In genomic region chr1:37341914-37342313, GRCm38 (mm10) we compare ENCODE assay signal across 9 mouse cellular contexts. TPM values are rescaled to one million over a fixed set of nuclear protein-coding genes. Genes with fewer than 3 reads are reported as not detected.
DNase-seq lines count a peak whose midpoint lies in the region; ATAC-seq and TF ChIP-seq lines count a peak whose summit lies in the region.
"Had no signal": no experiment of that assay in that cellular context is flagged by ENCODE, and none has a peak within 500 bp of the region (broad histone marks: within the 10 kb centered on the region; RNA-seq: fewer than 3 reads in every experiment).

No protein-coding gene starts in this region.

- ATAC-seq in heart, embryonic 11.5 days (replicated peaks; ENCODE audit: insufficient number of reproducible peaks, low FRiP score, low TSS enrichment) = no peak
- peak; percentile 72 for ATAC-seq in liver, embryonic 14.5 days (ENCODE audit: insufficient read depth)
- ATAC-seq in inflammation-experienced regulatory T-cells, adult 6 months = no peak
- ATAC-seq in granulocyte monocyte progenitor cell, adult 5-6 weeks (replicated peaks; ENCODE audit: poor library complexity, severe bottlenecking) = no peak
- ATAC-seq: forebrain, embryonic 15.5 days had no signal

- 53% methylated on average over 4 of the region's 4 CpGs for WGBS in heart, adult 2 months
- 46% methylated on average over 4 of the region's 4 CpGs for WGBS in heart, embryonic 11.5 days (ENCODE audit: insufficient replicate concordance)
- 52% methylated on average over 4 of the region's 4 CpGs for WGBS in liver, embryonic 14.5 days (ENCODE audit: insufficient replicate concordance)

- 0 out of 2 replicates have a peak, but pooled peaks have one; percentile 40 for TF ChIP-seq EP300 in heart, adult 2 months (IDR thresholded peaks at IDR 0.05; ENCODE audit: insufficient read depth, low read depth, low read length)
- no peak for TF ChIP-seq EP300 in liver, embryonic 14.5 days (IDR thresholded peaks at IDR 0.05; ENCODE audit: low read depth)

- H3K9ac ChIP-seq in heart, adult 2 months (ENCODE audit: low read depth, low read length) = no peak overlapping the region
- H3K9ac ChIP-seq in heart, embryonic 11.5 days (ENCODE audit: low read depth, low read length) = no peak overlapping the region
- H3K9ac ChIP-seq in liver, embryonic 14.5 days (replicated peaks) = no peak overlapping the region
- H3K9ac ChIP-seq: forebrain, embryonic 15.5 days had no signal

- peaks cover 1% of the 10 kb centered on the region; the same call in 1 of the 2 replicates for H3K79me2 ChIP-seq in heart, adult 2 months (replicated peaks; ENCODE audit: control insufficient read depth, insufficient read depth, low read length)

- H3K9me3 ChIP-seq in heart, embryonic 11.5 days (replicated peaks; ENCODE audit: control insufficient read depth, low read length) = no peaks in the 10 kb centered on the region
- H3K9me3 ChIP-seq in liver, embryonic 14.5 days (ENCODE audit: control insufficient read depth, low read length) = no peaks in the 10 kb centered on the region
- H3K9me3 ChIP-seq: forebrain, embryonic 15.5 days had no signal

- H3K27me3 ChIP-seq in heart, adult 2 months (ENCODE audit: control insufficient read depth, insufficient read depth, low read length) = no peaks in the 10 kb centered on the region
- H3K27me3 ChIP-seq in heart, embryonic 11.5 days (ENCODE audit: control insufficient read depth, insufficient read depth, low read length) = no peaks in the 10 kb centered on the region
- H3K27me3 ChIP-seq in liver, embryonic 14.5 days (ENCODE audit: control insufficient read depth, insufficient read depth, low read length) = no peaks in the 10 kb centered on the region
- H3K27me3 ChIP-seq: forebrain, embryonic 15.5 days had no signal

- no peaks in the 10 kb centered on the region for H3K36me3 ChIP-seq in heart, adult 2 months (ENCODE audit: control insufficient read depth, insufficient read depth, low read length)
- H3K36me3 ChIP-seq in heart, embryonic 11.5 days (ENCODE audit: control insufficient read depth, insufficient read depth, low read length) = no peaks in the 10 kb centered on the region
- H3K36me3 ChIP-seq in liver, embryonic 14.5 days (replicated peaks; ENCODE audit: control insufficient read depth, insufficient read depth, low read depth) = no peaks in the 10 kb centered on the region
- H3K36me3 ChIP-seq: forebrain, embryonic 15.5 days had no signal

- DNase-seq in heart, adult 2 months = peak in 1 of 2 experiments; percentile 24
- DNase-seq in NIH3T3 (ENCODE audit: low read depth) = peak; percentile 25
- DNase-seq in cerebellum, postnatal 10 days = peak; percentile 74 to 76
- DNase-seq in liver, embryonic 14.5 days (ENCODE audit: low read depth in 3 of 3, low spot score in 3 of 3) = no peak
- no peak for DNase-seq in left cerebral cortex, postnatal 36 days (ENCODE audit: low spot score in 2 of 2)

- no peak for TF ChIP-seq POLR2A in heart, adult 2 months (IDR thresholded peaks at IDR 0.05; ENCODE audit: insufficient read depth, low read depth, low read length)

- H3K27ac ChIP-seq in heart, adult 2 months = no peak overlapping the region
- H3K27ac ChIP-seq in heart, embryonic 11.5 days (ENCODE audit: low read depth, low read length) = no peak overlapping the region
- no peak overlapping the region for H3K27ac ChIP-seq in liver, embryonic 14.5 days
- H3K27ac ChIP-seq: forebrain, embryonic 15.5 days had no signal

- intact Hi-C loops in heart, adult 2 months (cut with DNase I) = loop anchor here (5.0 kb wide), 1 partner anchor 45 kb away; no protein-coding TSS in a partner anchor
- intact Hi-C loops in left cerebral cortex, postnatal 36 days (cut with DNase I) = no loop called here

- no peak for TF ChIP-seq CTCF in heart, adult 2 months (IDR thresholded peaks at IDR 0.05)
- no peak for TF ChIP-seq CTCF in liver, embryonic 14.5 days (IDR thresholded peaks at IDR 0.05; ENCODE audit: low read depth)

- no peak overlapping the region for H3K4me2 ChIP-seq in heart, embryonic 11.5 days
- H3K4me2 ChIP-seq in liver, embryonic 14.5 days (ENCODE audit: low read depth) = no peak overlapping the region
- H3K4me2 ChIP-seq: forebrain, embryonic 15.5 days had no signal

- peaks cover 9% of the 10 kb centered on the region for H3K4me1 ChIP-seq in heart, adult 2 months (ENCODE audit: control insufficient read depth, insufficient read depth, low read length)
- H3K4me1 ChIP-seq in heart, embryonic 11.5 days (ENCODE audit: control insufficient read depth, insufficient read depth, low read length) = peaks cover 22% of the 10 kb centered on the region; the same call in 1 of the 2 replicates
- peaks cover 0 to 6% of the 10 kb centered on the region in 2 experiments; a peak in 2 of 4 replicates for H3K4me1 ChIP-seq in liver, embryonic 14.5 days (replicated peaks; ENCODE audit: control insufficient read depth in 2 of 2, insufficient read depth in 2 of 2, low read length in 1 of 2)
- H3K4me1 ChIP-seq: forebrain, embryonic 15.5 days had no signal

- H3K4me3 ChIP-seq in heart, adult 2 months = no peak overlapping the region
- no peak overlapping the region for H3K4me3 ChIP-seq in heart, embryonic 11.5 days (ENCODE audit: low read depth, low read length)
- no peak overlapping the region for H3K4me3 ChIP-seq in liver, embryonic 14.5 days (ENCODE audit: insufficient read depth in 1 of 2, low read depth in 2 of 2, low read length in 2 of 2)
- H3K4me3 ChIP-seq: forebrain, embryonic 15.5 days had no signal

RNA-seq across cellular contexts. Expression of gene Inpp4a, which starts 42.2 kb away (rescaled TPM):
- 10 to 100 TPM; 18.9 to 19.2 TPM for total RNA-seq in heart, adult 2 months (2021)
- 10.3 and 14.3 TPM in 2 replicates for polyA plus RNA-seq in heart, adult 2 months (2012; rRNA removed)
- 12.7 and 13.3 TPM in 2 replicates for polyA plus RNA-seq in heart, embryonic 11.5 days (2014; fragmentation: Nextera tagmentation; extraction: Ambion mirVana)
- 1.4 and 1.7 TPM in 2 replicates for polyA plus RNA-seq in liver, embryonic 14.5 days (2012; rRNA removed)
- 2.1 and 2.2 TPM in 2 replicates for polyA plus RNA-seq in liver, embryonic 14.5 days (2014; fragmentation: Nextera tagmentation; extraction: Ambion mirVana)
- 10 to 100 TPM; 42.2 to 85.5 (median 76.1) TPM for polyA plus RNA-seq in inflammation-experienced regulatory T-cells, adult 6 months (2017; shearing (Covaris generic))
- total RNA-seq in left cerebral cortex, postnatal 36 days (2021) = 100 to 1,000 TPM; 207 to 211 TPM
- 10.2 and 13.9 TPM in 2 replicates for total RNA-seq in granulocyte monocyte progenitor cell, adult 5-6 weeks (2014; fragmentation: Nextera tagmentation)
- 5.6 and 7.0 TPM in 2 replicates for total RNA-seq in granulocyte monocyte progenitor cell, adult 5-6 weeks (2017)

Comparison
In these comparisons a context has a peak if more than half of its experiments do, and no peak if none do; other contexts are left out.
1. DNase-seq: peak in NIH3T3 (single experiment) and cerebellum, postnatal 10 days (2 of 2); none in liver, embryonic 14.5 days (0 of 3) and left cerebral cortex, postnatal 36 days (0 of 2).